Mouse (Mus musculus): ENCODE measurements around the gene Cd8a.

DNA sequence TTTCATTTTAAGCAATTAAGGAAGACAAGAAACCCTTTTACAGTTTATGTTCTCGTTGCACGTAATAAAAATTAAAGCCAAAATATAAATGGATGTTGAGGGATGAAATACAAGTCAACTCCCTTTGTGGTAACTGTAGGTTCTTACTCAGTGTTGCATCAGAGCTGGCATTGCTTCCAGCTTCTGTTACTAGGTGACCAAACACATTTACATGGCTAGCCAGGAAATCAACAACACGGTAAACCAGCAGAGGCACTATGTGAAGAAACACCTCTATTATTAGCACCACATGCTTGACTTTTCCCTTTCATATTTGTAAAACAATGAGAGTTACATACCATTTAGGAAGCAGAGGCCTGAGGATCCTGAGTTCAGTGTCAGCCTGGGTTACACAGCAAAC is 45.6 kb downstream of the Cd8a start:
- no peak for TF ChIP-seq FLI1 (IDR thresholded peaks at IDR 0.05; ENCODE audit: low read length)
- TF ChIP-seq GATA1 (IDR thresholded peaks at IDR 0.05; ENCODE audit: borderline replicate concordance, low read length): no peak

All from megakaryocyte, embryonic 14.5 days (primary cell).